Mouse (Mus musculus) brain, embryonic 14.5 days (tissue): Measurements from ENCODE around the gene 1700003E16Rik.

Experiments used
- CTCF ChIP-seq: fragments of 200-500 bp; IDR thresholded peaks from 2 replicates; pipeline ENCODE4 v1.5.1; 2012; ENCODE audit warnings: inconsistent platforms, mild to moderate bottlenecking, moderate library complexity, borderline replicate concordance; ENCODE audit not compliant: insufficient read depth, insufficient read length; ENCODE audit errors: extremely low read depth
- POLR2A ChIP-seq: fragments of 200-500 bp; IDR thresholded peaks from 2 replicates; pipeline ENCODE4 v1.6.1; 2012; ENCODE audit warnings: mild to moderate bottlenecking, inconsistent platforms, borderline replicate concordance; ENCODE audit not compliant: poor library complexity, insufficient read depth, insufficient read length, severe bottlenecking; ENCODE audit errors: extremely low read depth

DNA sequence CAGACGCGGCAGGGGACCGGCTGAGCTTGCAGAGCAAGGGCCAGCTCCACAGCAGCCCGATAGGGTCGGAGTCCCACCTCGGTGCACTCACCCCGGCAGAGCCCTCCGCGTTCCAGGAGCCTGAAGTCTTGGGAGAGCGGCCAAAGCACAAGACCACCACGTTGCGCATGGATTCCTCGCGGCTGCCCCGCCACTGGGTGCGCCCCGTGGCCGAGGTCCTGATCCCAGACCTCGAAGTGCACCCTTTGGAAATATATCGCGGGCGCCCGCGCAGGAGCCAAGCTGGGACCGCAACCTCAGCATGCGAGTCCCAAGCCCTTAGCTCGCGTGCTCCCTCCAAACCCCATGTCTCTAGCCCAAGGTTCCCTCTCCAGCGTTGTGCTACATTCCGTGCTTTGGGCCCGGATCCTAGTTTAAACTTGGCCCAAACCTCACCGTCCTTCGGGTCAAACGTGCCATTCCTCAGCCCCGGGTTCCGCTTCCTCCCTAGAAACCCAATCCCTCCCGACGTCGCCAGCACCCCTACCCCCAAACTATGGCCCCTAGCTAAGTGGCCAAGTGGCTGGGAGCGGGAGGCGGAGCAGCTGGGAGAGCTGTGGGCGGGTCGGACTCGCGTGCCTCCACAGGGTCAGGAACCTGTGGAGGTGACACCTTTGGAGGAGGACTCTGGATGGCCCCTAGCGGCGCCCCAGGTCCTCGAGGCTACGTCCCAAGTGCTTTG lies 5.9 kb downstream of the 1700003E16Rik start:
- no peak for TF ChIP-seq POLR2A
- TF ChIP-seq CTCF: no peak
